Mouse (Mus musculus): Measurements from ENCODE around the gene Dach2.
"Not testable (repeated sequence)": the region's sequence is repeated elsewhere in the genome, so short reads cannot be mapped to it uniquely, and the experiment has no call there.

Gene Dach2

GRCm38 (mm10) chrX:113297404-113297803 lies at the start of gene Dach2:
Gene Dach2, plus strand, starts transcription at chrX:113297510.
- no peak for DNase-seq

GRCm38 (mm10) chrX:113252427-113252826 lies 44.9 kb upstream of the Dach2 start:
- DNase-seq, result not testable (repeated sequence)

GRCm38 (mm10) chrX:113298031-113298430 lies 721 bp downstream of the Dach2 start:
- DNase-seq, result peak; percentile 29

GRCm38 (mm10) chrX:113298468-113298867 lies 1.2 kb downstream of the Dach2 start:
- no peak for DNase-seq

- DNase-seq, result no peak
Observed at GRCm38 (mm10) chrX:113304323-113304722, 7.0 kb downstream of the Dach2 start.

GRCm38 (mm10) chrX:113338143-113338542 lies 40.8 kb downstream of the Dach2 start:
- DNase-seq, result no peak

GRCm38 (mm10) chrX:113394417-113394816 lies 97.1 kb downstream of the Dach2 start:
- DNase-seq, result no peak

GRCm38 (mm10) chrX:113408756-113409155 lies 111.4 kb downstream of the Dach2 start:
- DNase-seq, result no peak

- no peak for DNase-seq
Observed at GRCm38 (mm10) chrX:113421517-113422187, 124.3 kb downstream of the Dach2 start.

- DNase-seq, result no peak
Observed at GRCm38 (mm10) chrX:113482131-113482530, 184.8 kb downstream of the Dach2 start.

- DNase-seq, result no peak
Observed at GRCm38 (mm10) chrX:113545106-113545505, 247.8 kb downstream of the Dach2 start.

GRCm38 (mm10) chrX:113563897-113564296 lies 266.6 kb downstream of the Dach2 start:
- no peak for DNase-seq

- DNase-seq, result no peak
Observed at GRCm38 (mm10) chrX:113666069-113666468, 368.8 kb downstream of the Dach2 start.

GRCm38 (mm10) chrX:113687163-113687562 lies 389.9 kb downstream of the Dach2 start:
- DNase-seq, result no peak

- no peak for DNase-seq
Observed at GRCm38 (mm10) chrX:113712363-113712762, 415.1 kb downstream of the Dach2 start.

- DNase-seq, result no peak
Observed at GRCm38 (mm10) chrX:113724124-113724523, 426.8 kb downstream of the Dach2 start.

GRCm38 (mm10) chrX:113747122-113747521 lies 449.8 kb downstream of the Dach2 start:
- no peak for DNase-seq

GRCm38 (mm10) chrX:113792264-113792663 lies 495.0 kb downstream of the Dach2 start:
- DNase-seq, result peak; percentile 0

GRCm38 (mm10) chrX:113810369-113810768 lies 513.1 kb downstream of the Dach2 start:
- DNase-seq, result no peak

GRCm38 (mm10) chrX:113826810-113827209 lies 529.5 kb downstream of the Dach2 start:
- no peak for DNase-seq

GRCm38 (mm10) chrX:113833062-113833461 lies 535.8 kb downstream of the Dach2 start:
- DNase-seq, result no peak

- DNase-seq, result peak; percentile 9
Observed at GRCm38 (mm10) chrX:113867835-113868495, 570.7 kb downstream of the Dach2 start.
